Mouse (Mus musculus) gastrocnemius, adult 18-20 months (tissue): ENCODE results near the gene Mertk. TPM values are rescaled to one million over a fixed set of nuclear protein-coding genes. Genes with fewer than 3 reads are reported as not detected.

ENCODE experiments used
- DNase-seq: peaks from one replicate; pipeline ENCODE4 v3.0.0; 2021; ENCODE audit warnings: low spot score
- total RNA-seq, 2 experiments: library from RNA; stranded (reverse); gene quantifications; 2 replicates each; pipeline ENCODE4 v1.2.3; 2021

Gene Mertk
- total RNA-seq, 2 experiments from 2014 or later = 2.2 to 2.8 TPM

- peak; percentile 96 for DNase-seq
Measured at GRCm38 (mm10) chr2:128817786-128818681, 119.3 kb downstream of the Mertk start, which contains the start of gene Tmem87b. Gene Tmem87b (plus strand): TSS chr2:128818118.

- DNase-seq = peak; percentile 18
Measured at GRCm38 (mm10) chr2:128818956-128819643, 120.3 kb downstream of the Mertk start.

- no peak for DNase-seq
Measured at GRCm38 (mm10) chr2:128820631-128821030, 121.9 kb downstream of the Mertk start.

GRCm38 (mm10) chr2:128823893-128824292 is 125.1 kb downstream of the Mertk start:
- DNase-seq = no peak

GRCm38 (mm10) chr2:128827787-128828186 is 129.0 kb downstream of the Mertk start:
- DNase-seq = no peak

GRCm38 (mm10) chr2:128832611-128833010 is 133.9 kb downstream of the Mertk start:
- no peak for DNase-seq

GRCm38 (mm10) chr2:128833035-128833434 is 134.3 kb downstream of the Mertk start:
- DNase-seq = no peak

GRCm38 (mm10) chr2:128833435-128833834 is 134.7 kb downstream of the Mertk start:
- DNase-seq = no peak

GRCm38 (mm10) chr2:128837531-128837930 is 138.8 kb downstream of the Mertk start:
- DNase-seq = no peak

GRCm38 (mm10) chr2:128838611-128839010 is 139.9 kb downstream of the Mertk start:
- no peak for DNase-seq

- DNase-seq = no peak
Measured at GRCm38 (mm10) chr2:128839501-128839900, 140.7 kb downstream of the Mertk start.

GRCm38 (mm10) chr2:128842437-128842836 is 143.7 kb downstream of the Mertk start:
- no peak for DNase-seq

- no peak for DNase-seq
Measured at GRCm38 (mm10) chr2:128850036-128850435, 151.3 kb downstream of the Mertk start.

Other genes with a start within 250 kb of the Mertk start
- gene Spdye4c, start 107.7 kb upstream of the Mertk start, total RNA-seq = not detected
- gene Anapc1, start 11.6 kb upstream of the Mertk start, total RNA-seq = 10 to 100 TPM; 30.0 to 31.1 TPM
- 10 to 100 TPM; 13.3 to 14.9 TPM for gene Tmem87b, start 119.2 kb downstream of the Mertk start, total RNA-seq
- 1 to 10 TPM; 2.0 to 3.1 TPM for gene Fbln7, start 164.0 kb downstream of the Mertk start, total RNA-seq
- gene Zc3h8, start 245.1 kb downstream of the Mertk start, total RNA-seq = 1 to 10 TPM; 8.4 to 8.9 TPM